Mouse (Mus musculus): ENCODE data around the gene Olfr984. TPM values are rescaled to one million over a fixed set of nuclear protein-coding genes. Genes with fewer than 3 reads are reported as not detected.

Gene Olfr984
- not detected in 2 replicates for polyA plus RNA-seq (2012; ENCODE audit: low replicate concordance)

DNA sequence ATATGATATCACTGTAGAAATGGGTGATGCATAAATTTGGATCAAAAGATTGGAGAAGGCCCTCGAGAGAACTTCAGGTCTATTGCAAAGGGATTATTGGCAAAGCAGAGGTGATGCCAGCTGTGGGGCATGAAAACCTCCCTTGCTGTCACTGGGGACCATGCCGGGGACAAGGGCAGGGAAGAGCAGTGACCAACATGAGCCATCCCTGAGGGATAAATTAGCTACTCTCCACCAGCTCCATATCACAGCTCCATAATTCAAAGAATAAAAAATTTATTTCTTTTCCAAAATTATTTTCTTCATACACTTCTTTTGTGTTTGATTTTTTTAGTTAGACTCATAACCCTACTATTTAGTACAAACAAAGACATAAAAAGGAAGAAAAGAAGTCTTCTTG lies at the start of gene Olfr984:
TSS of gene Olfr984 (minus strand) at position 101 of the 400 bp plus-strand sequence.

GRCm38 (mm10) chr9:40130084-40130483 lies 16.1 kb upstream of the Olfr984 start, which contains the start of gene Olfr985:
Gene Olfr985, minus strand, starts transcription at chr9:40130184.

DNA sequence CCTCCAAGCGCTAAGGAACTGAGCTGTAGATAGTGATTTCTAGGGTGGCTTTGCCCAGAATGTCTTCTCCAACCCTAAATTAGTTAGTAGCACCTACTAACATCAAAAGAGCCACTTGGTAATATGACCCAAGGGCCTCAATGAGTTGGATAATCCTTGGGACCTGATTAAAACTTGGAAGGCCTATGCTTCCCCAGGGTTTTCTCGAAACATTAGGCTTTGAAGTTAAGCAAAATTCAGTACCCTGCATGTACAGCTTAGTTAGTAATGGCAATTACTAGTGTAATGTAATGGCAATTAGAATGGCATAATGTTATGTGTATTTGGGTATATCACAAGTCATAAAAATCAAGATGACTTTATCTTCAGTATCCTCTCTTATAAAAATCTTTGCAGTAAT lies 20.5 kb downstream of the Olfr984 start, which contains the start of gene Olfr983:
TSS of gene Olfr983 (minus strand) at position 101 of the 400 bp plus-strand sequence.

GRCm38 (mm10) chr9:40073529-40073928 lies 40.5 kb downstream of the Olfr984 start, which contains the start of gene Olfr982:
Gene Olfr982, plus strand, starts transcription at chr9:40073829.

Other genes with a start within 250 kb of the Olfr984 start
- gene Olfr972, start 247.8 kb downstream of the Olfr984 start, polyA plus RNA-seq (2012; ENCODE audit: low replicate concordance), result not detected in 2 replicates
- gene Olfr229, start 206.9 kb downstream of the Olfr984 start, polyA plus RNA-seq (2012; ENCODE audit: low replicate concordance), result not detected in 2 replicates
- gene Olfr974, start 176.7 kb downstream of the Olfr984 start, polyA plus RNA-seq (2012; ENCODE audit: low replicate concordance), result not detected in 2 replicates
- gene Olfr975, start 162.2 kb downstream of the Olfr984 start, polyA plus RNA-seq (2012; ENCODE audit: low replicate concordance), result 0.05 TPM in 1 of 2 replicates, not detected in the other
- gene Olfr976, start 153.1 kb downstream of the Olfr984 start, polyA plus RNA-seq (2012; ENCODE audit: low replicate concordance), result not detected in 2 replicates
- not detected in 2 replicates for gene Olfr978, start 122.1 kb downstream of the Olfr984 start, polyA plus RNA-seq (2012; ENCODE audit: low replicate concordance)
- not detected in 2 replicates for gene Olfr979, start 110.7 kb downstream of the Olfr984 start, polyA plus RNA-seq (2012; ENCODE audit: low replicate concordance)
- not detected in 2 replicates for gene Olfr980, start 104.6 kb downstream of the Olfr984 start, polyA plus RNA-seq (2012; ENCODE audit: low replicate concordance)
- not detected in 2 replicates for gene Olfr981, start 92.7 kb downstream of the Olfr984 start, polyA plus RNA-seq (2012; ENCODE audit: low replicate concordance)
- not detected in 2 replicates for gene Olfr982, start 40.4 kb downstream of the Olfr984 start, polyA plus RNA-seq (2012; ENCODE audit: low replicate concordance)
- gene Olfr983, start 20.6 kb downstream of the Olfr984 start, polyA plus RNA-seq (2012; ENCODE audit: low replicate concordance), result not detected in 2 replicates
- not detected in 2 replicates for gene Olfr985, start 16.0 kb upstream of the Olfr984 start, polyA plus RNA-seq (2012; ENCODE audit: low replicate concordance)
- gene Tmem225, start 33.9 kb upstream of the Olfr984 start, polyA plus RNA-seq (2012; ENCODE audit: low replicate concordance), result not detected in 2 replicates
- gene Olfr986, start 66.7 kb upstream of the Olfr984 start, polyA plus RNA-seq (2012; ENCODE audit: low replicate concordance), result not detected in 2 replicates
- 0.52 and 1.1 TPM in 2 replicates for gene Zfp202, start 78.1 kb upstream of the Olfr984 start, polyA plus RNA-seq (2012; ENCODE audit: low replicate concordance)
- not detected in 2 replicates for gene Scn3b, start 155.0 kb upstream of the Olfr984 start, polyA plus RNA-seq (2012; ENCODE audit: low replicate concordance)